Mouse (Mus musculus) cortical plate, adult 2 months (tissue): ENCODE data around the gene Agmo. TPM values are rescaled to one million over a fixed set of nuclear protein-coding genes. Genes with fewer than 3 reads are reported as not detected.

Source experiments
- H3K27ac ChIP-seq: fragments of 200-500 bp; 2 replicates; pipeline ENCODE4 v1.5.1; 2012; ENCODE audit warnings: low read length, control low read depth, inconsistent platforms; ENCODE audit not compliant: insufficient read depth
- H3K4me1 ChIP-seq: fragments of 200-500 bp; 2 replicates; pipeline ENCODE4 v1.6.1; 2011; ENCODE audit warnings: low read length; ENCODE audit not compliant: control insufficient read depth, insufficient read depth
- H3K4me3 ChIP-seq: fragments of 200-500 bp; 2 replicates; pipeline ENCODE4 v1.5.1; 2011; ENCODE audit warnings: mild to moderate bottlenecking, low read length, control low read depth; ENCODE audit not compliant: insufficient read depth
- CTCF ChIP-seq: fragments of 200-500 bp; IDR thresholded peaks from 2 replicates; pipeline ENCODE4 v1.5.1; 2011; ENCODE audit warnings: mild to moderate bottlenecking, control low read depth, low read length; ENCODE audit not compliant: insufficient read depth; ENCODE audit errors: extremely low read depth
- POLR2A ChIP-seq: fragments of 200-500 bp; IDR thresholded peaks from 2 replicates; pipeline ENCODE4 v1.6.1; 2011; ENCODE audit warnings: mild to moderate bottlenecking, low read length, control low read depth; ENCODE audit not compliant: insufficient read depth; ENCODE audit errors: extremely low read depth
- polyA plus RNA-seq: library from polyadenylated mRNA; depleted of rRNA; stranded (reverse); fragments of >200 nt; gene quantifications from 2 replicates; pipeline ENCODE4 v1.2.3, GENCODE M21; 2012

The Agmo gene
- polyA plus RNA-seq, 1 experiment, result 5.8 TPM

- H3K4me3 ChIP-seq, result no peak overlapping the region
- H3K4me1 ChIP-seq, result no peaks in the 10 kb centered on the region
- H3K27ac ChIP-seq, result no peak overlapping the region
- TF ChIP-seq CTCF (no peak), POLR2A (no peak)
These were observed 27.3 kb downstream of the Agmo start for GRCm38 (mm10) chr12:37268636-37269152.

GRCm38 (mm10) chr12:37272660-37273059 is 31.2 kb downstream of the Agmo start:
- Histone ChIP-seq H3K27ac (no peak overlapping the region), H3K4me3 (no peak overlapping the region), H3K4me1 (no peaks in the 10 kb centered on the region)
- no peak for TF ChIP-seq CTCF
- TF ChIP-seq POLR2A, result no peak

GRCm38 (mm10) chr12:37273964-37274657 is 32.7 kb downstream of the Agmo start:
- H3K4me1 ChIP-seq, result no peaks in the 10 kb centered on the region
- H3K27ac ChIP-seq, result no peak overlapping the region
- TF ChIP-seq POLR2A, result no peak
- no peak for TF ChIP-seq CTCF
- H3K4me3 ChIP-seq, result no peak overlapping the region

GRCm38 (mm10) chr12:37274658-37275019 is 33.2 kb downstream of the Agmo start:
- TF ChIP-seq POLR2A (no peak), CTCF (no peak)
- Histone ChIP-seq H3K27ac (no peak overlapping the region), H3K4me3 (no peak overlapping the region), H3K4me1 (no peaks in the 10 kb centered on the region)

GRCm38 (mm10) chr12:37306956-37307466 is 65.6 kb downstream of the Agmo start:
- TF ChIP-seq POLR2A (no peak), CTCF (no peak)
- no peak overlapping the region for H3K4me3 ChIP-seq
- H3K27ac ChIP-seq, result no peak overlapping the region
- H3K4me1 ChIP-seq, result no peaks in the 10 kb centered on the region

- no peaks in the 10 kb centered on the region for H3K4me1 ChIP-seq
- H3K27ac ChIP-seq, result no peak overlapping the region
- no peak overlapping the region for H3K4me3 ChIP-seq
- no peak for TF ChIP-seq CTCF
These were observed 69.3 kb downstream of the Agmo start for GRCm38 (mm10) chr12:37310786-37311185.

GRCm38 (mm10) chr12:37322860-37323259 is 81.4 kb downstream of the Agmo start:
- no peak for TF ChIP-seq POLR2A
- TF ChIP-seq CTCF, result no peak
- no peaks in the 10 kb centered on the region for H3K4me1 ChIP-seq
- no peak overlapping the region for H3K4me3 ChIP-seq
- no peak overlapping the region for H3K27ac ChIP-seq

- Histone ChIP-seq H3K4me1 (no peaks in the 10 kb centered on the region), H3K4me3 (no peak overlapping the region), H3K27ac (no peak overlapping the region)
- TF ChIP-seq POLR2A (no peak), CTCF (no peak)
These were observed 93.5 kb downstream of the Agmo start for GRCm38 (mm10) chr12:37334987-37335386.

GRCm38 (mm10) chr12:37344225-37344624 is 102.8 kb downstream of the Agmo start:
- no peak for TF ChIP-seq CTCF
- TF ChIP-seq POLR2A, result no peak
- H3K27ac ChIP-seq, result no peak overlapping the region
- H3K4me1 ChIP-seq, result no peaks in the 10 kb centered on the region
- no peak overlapping the region for H3K4me3 ChIP-seq

GRCm38 (mm10) chr12:37345696-37346095 is 104.3 kb downstream of the Agmo start:
- H3K4me1 ChIP-seq, result no peaks in the 10 kb centered on the region
- H3K4me3 ChIP-seq, result no peak overlapping the region
- H3K27ac ChIP-seq, result no peak overlapping the region
- TF ChIP-seq CTCF (no peak), POLR2A (no peak)
